Mouse (Mus musculus) small intestine, adult 2 months (tissue): Measurements from ENCODE around the gene Pde6d.

Experiments used
- CTCF ChIP-seq: fragments of 200-500 bp; IDR thresholded peaks from 2 replicates; pipeline ENCODE4 v1.5.1; 2012; ENCODE audit warnings: low read depth, mild to moderate bottlenecking, control low read depth, inconsistent platforms, low read length, moderate library complexity, mixed read lengths; ENCODE audit not compliant: insufficient replicate concordance, insufficient read length; ENCODE audit errors: extremely low read depth
- POLR2A ChIP-seq: fragments of 200-500 bp; IDR thresholded peaks from 2 replicates; pipeline ENCODE4 v1.6.1; 2012; ENCODE audit warnings: low read depth, mild to moderate bottlenecking, control low read depth, inconsistent platforms, low read length, moderate library complexity

DNA sequence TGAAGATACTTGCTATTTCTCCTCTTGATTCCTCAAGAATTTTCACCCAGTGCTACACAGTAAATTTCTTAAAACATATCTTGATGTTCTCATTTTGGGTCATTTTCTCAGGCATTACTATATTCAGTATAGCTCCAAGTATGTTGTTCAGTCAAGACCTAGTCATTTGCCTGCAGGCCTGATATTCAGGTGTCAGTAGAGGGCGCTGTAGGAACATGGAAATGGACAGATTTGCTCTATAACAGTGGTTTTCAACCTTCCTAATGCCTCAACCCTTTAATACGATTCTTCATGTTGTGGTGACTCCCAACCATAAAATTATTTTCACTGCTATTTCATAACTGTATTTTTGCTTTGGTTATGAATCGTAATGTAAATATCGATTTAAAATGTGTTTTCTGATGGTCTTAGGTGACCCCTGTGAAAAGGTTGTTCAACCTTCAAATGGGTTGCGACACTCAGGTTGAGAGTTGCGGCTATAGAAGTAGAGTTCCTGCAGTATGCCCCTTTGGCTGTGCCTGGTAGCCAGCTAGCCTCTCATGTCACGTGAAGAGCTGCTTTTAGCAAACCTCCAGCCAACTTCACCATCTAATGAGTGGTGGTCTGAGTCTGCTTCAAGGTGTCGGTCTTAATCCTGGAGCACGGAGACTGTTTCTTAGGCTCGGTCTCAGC is 36.2 kb upstream of the Pde6d start:
- TF ChIP-seq CTCF = no peak
- TF ChIP-seq POLR2A = no peak
